In genomic region chr11:54867049-54867385, GRCm38 (mm10) we compare ENCODE assay signal across 8 mouse cellular contexts. TPM values are rescaled to one million over a fixed set of nuclear protein-coding genes. Genes with fewer than 3 reads are reported as not detected.
DNase-seq lines count a peak whose midpoint lies in the region; ATAC-seq and TF ChIP-seq lines count a peak whose summit lies in the region.

No protein-coding gene starts in this region.

- peak overlapping the region; percentile 94 for H3K9ac ChIP-seq in intestine, postnatal 0 days (ENCODE audit: low read depth, low read length)
- peak overlapping the region; percentile 78 for H3K9ac ChIP-seq in lung, postnatal 0 days (replicated peaks; ENCODE audit: low read depth)

- TF ChIP-seq EP300 in lung, postnatal 0 days (IDR thresholded peaks at IDR 0.05), result no peak

- H3K4me2 ChIP-seq in intestine, postnatal 0 days (replicated peaks; ENCODE audit: low read depth), result peak overlapping the region; percentile 74
- peak overlapping the region; percentile 83 for H3K4me2 ChIP-seq in lung, postnatal 0 days (replicated peaks; ENCODE audit: low read depth, low read length)

- WGBS in intestine, postnatal 0 days, result under 1% methylated on average over 5 of the region's 5 CpGs
- 1% methylated on average over 5 of the region's 5 CpGs for WGBS in lung, postnatal 0 days

- ATAC-seq in intestine, postnatal 0 days, result peak; percentile 82
- ATAC-seq in lung, postnatal 0 days, result peak; percentile 13; the same call in 1 of the 2 replicates

- H3K4me1 ChIP-seq in intestine, postnatal 0 days (replicated peaks; ENCODE audit: control insufficient read depth, insufficient read depth, low read length), result no peaks in the 10 kb centered on the region
- H3K4me1 ChIP-seq in lung, postnatal 0 days (ENCODE audit: insufficient read depth, low read depth, low read length), result no peaks in the 10 kb centered on the region

- peak overlapping the region; percentile 88 for H3K4me3 ChIP-seq in intestine, postnatal 0 days (ENCODE audit: low read depth, low read length)
- peak overlapping the region; percentile 82 for H3K4me3 ChIP-seq in lung, postnatal 0 days (ENCODE audit: low read depth, low read length)

- H3K36me3 ChIP-seq in intestine, postnatal 0 days (ENCODE audit: control insufficient read depth, insufficient read depth), result peaks cover 19% of the 10 kb centered on the region; the same call in 1 of the 2 replicates
- peaks cover 11% of the 10 kb centered on the region; the same call in 1 of the 2 replicates for H3K36me3 ChIP-seq in lung, postnatal 0 days (ENCODE audit: insufficient read depth, low read length)

- peak overlapping the region; percentile 96 for H3K27ac ChIP-seq in intestine, postnatal 0 days (ENCODE audit: low read depth, low read length)
- H3K27ac ChIP-seq in lung, postnatal 0 days (ENCODE audit: low read length), result peak overlapping the region; percentile 93

- no peaks in the 10 kb centered on the region for H3K9me3 ChIP-seq in intestine, postnatal 0 days (ENCODE audit: control insufficient read depth)
- H3K9me3 ChIP-seq in lung, postnatal 0 days (ENCODE audit: low read length), result no peaks in the 10 kb centered on the region

- no peaks in the 10 kb centered on the region for H3K27me3 ChIP-seq in intestine, postnatal 0 days (replicated peaks; ENCODE audit: control insufficient read depth, insufficient read depth, low read length)
- H3K27me3 ChIP-seq in lung, postnatal 0 days (replicated peaks; ENCODE audit: insufficient read depth, low read length), result no peaks in the 10 kb centered on the region

- DNase-seq in adrenal gland, postnatal 10 days, result peak; percentile 58
- no peak for DNase-seq in adrenal gland, adult 18-20 months (ENCODE audit: low spot score in 2 of 2)
- peak; percentile 35 for DNase-seq in thymus, postnatal 0 days (ENCODE audit: low spot score)
- DNase-seq in thymus, adult 18-20 months, result no peak
- DNase-seq in lung, postnatal 0 days (ENCODE audit: low spot score), result peak; percentile 69
- DNase-seq in embryo, embryonic 11 days, result no peak
- DNase-seq in Muller cell, postnatal 12 days (ENCODE audit: inconsistent ontology term), result no peak

- no peak for TF ChIP-seq CTCF in intestine, postnatal 0 days (IDR thresholded peaks at IDR 0.05; ENCODE audit: low read depth)
- no peak for TF ChIP-seq CTCF in lung, postnatal 0 days (IDR thresholded peaks at IDR 0.05)

RNA-seq across cellular contexts. Expression of gene Hint1, which starts 0.8 kb away (rescaled TPM):
- total RNA-seq in adrenal gland, postnatal 10 days (2021), result 100 to 1,000 TPM; 337 to 370 TPM
- 100 to 1,000 TPM; 347 to 382 TPM for total RNA-seq in adrenal gland, adult 18-20 months (2021)
- 767 and 806 TPM in 2 replicates for polyA plus RNA-seq in thymus, postnatal 0 days (2015; fragmentation: Nextera tagmentation; extraction: Ambion mirVana)
- 1,016 and 1,041 TPM in 2 replicates for polyA plus RNA-seq in intestine, postnatal 0 days (2015; fragmentation: Nextera tagmentation; extraction: Ambion mirVana)
- polyA plus RNA-seq in lung, postnatal 0 days (2015; fragmentation: Nextera tagmentation; extraction: Ambion mirVana), result 500 and 528 TPM in 2 replicates

RNA-seq across cellular contexts. Expression of gene Lyrm7, which starts 6.3 kb away (rescaled TPM):
- 10 to 100 TPM; 14.5 to 30.3 TPM for total RNA-seq in adrenal gland, postnatal 10 days (2021)
- total RNA-seq in adrenal gland, adult 18-20 months (2021), result 10 to 100 TPM in 1 of 2 experiments, 1 to 10 TPM in 1; 8.4 to 22.2 TPM
- polyA plus RNA-seq in thymus, postnatal 0 days (2015; fragmentation: Nextera tagmentation; extraction: Ambion mirVana), result 18.5 and 23.7 TPM in 2 replicates
- polyA plus RNA-seq in intestine, postnatal 0 days (2015; fragmentation: Nextera tagmentation; extraction: Ambion mirVana), result 2.7 and 5.8 TPM in 2 replicates
- 2.3 and 3.1 TPM in 2 replicates for polyA plus RNA-seq in lung, postnatal 0 days (2015; fragmentation: Nextera tagmentation; extraction: Ambion mirVana)

RNA-seq across cellular contexts. Expression of gene Gpx3, which starts 35.2 kb away (rescaled TPM):
- 100 to 1,000 TPM; 116 to 123 TPM for total RNA-seq in adrenal gland, postnatal 10 days (2021)
- 100 to 1,000 TPM; 218 to 375 TPM for total RNA-seq in adrenal gland, adult 18-20 months (2021)
- polyA plus RNA-seq in thymus, postnatal 0 days (2015; fragmentation: Nextera tagmentation; extraction: Ambion mirVana), result 17.0 and 20.4 TPM in 2 replicates
- 6,664 and 6,785 TPM in 2 replicates for polyA plus RNA-seq in intestine, postnatal 0 days (2015; fragmentation: Nextera tagmentation; extraction: Ambion mirVana)
- 342 and 535 TPM in 2 replicates for polyA plus RNA-seq in lung, postnatal 0 days (2015; fragmentation: Nextera tagmentation; extraction: Ambion mirVana)

Comparison
In these comparisons a context has a peak if more than half of its experiments do, and no peak if none do; other contexts are left out.
1. DNase-seq: peak in adrenal gland, postnatal 10 days (single experiment), thymus, postnatal 0 days (single experiment) and lung, postnatal 0 days (single experiment); none in adrenal gland, adult 18-20 months (0 of 2), thymus, adult 18-20 months (0 of 2), embryo, embryonic 11 days (single experiment) and Muller cell, postnatal 12 days (single experiment).
2. RNA of gene Gpx3, which starts 35.2 kb away (polyA plus RNA-seq): 6,664 to 6,785 TPM in intestine, postnatal 0 days and 342 to 535 TPM in lung, postnatal 0 days; 17.0 to 20.4 TPM in thymus, postnatal 0 days; every median in the first group is over 10 times any median in the second.